Mouse (Mus musculus): ENCODE measurements at regions not wholly inside any gene's neighbourhood (a gene's known extent, or its start where the extent isn't known, plus 50 kb on each side); places are given as distances from the start of the nearest gene placed in this dataset.

GRCm38 (mm10) chr10:66683160-66683559 is 412.8 kb upstream of the Jmjd1c start:
- TF ChIP-seq POLR2A (IDR thresholded peaks at IDR 0.05; ENCODE audit: low read depth, low read length): no peak
- no peak for TF ChIP-seq CTCF (IDR thresholded peaks at IDR 0.05; ENCODE audit: extremely low read depth, insufficient read depth, insufficient read length, insufficient replicate concordance)
